Mouse (Mus musculus) small intestine, adult 2 months (tissue): ENCODE data around the gene Cox6b2. TPM values are rescaled to one million over a fixed set of nuclear protein-coding genes. Genes with fewer than 3 reads are reported as not detected.
A peak's percentile ranks its signal among the peaks of the same experiment; 100 is the strongest.

Experiments
- H3K27ac ChIP-seq: fragments of 200-500 bp; 2 replicates; pipeline ENCODE4 v1.5.1; 2012; ENCODE audit warnings: low read depth, low read length, control low read depth, inconsistent platforms; ENCODE audit not compliant: insufficient read depth
- H3K27me3 ChIP-seq: fragments of 200-500 bp; 2 replicates; pipeline ENCODE4 v1.6.1; 2012; ENCODE audit warnings: mild to moderate bottlenecking, moderate library complexity, low read length, inconsistent platforms; ENCODE audit not compliant: control insufficient read depth, insufficient read depth
- H3K36me3 ChIP-seq: fragments of 200-500 bp; 2 replicates; pipeline ENCODE4 v1.6.1; 2012; ENCODE audit warnings: mild to moderate bottlenecking, low read length, control low read depth, inconsistent platforms; ENCODE audit not compliant: control insufficient read depth, insufficient read depth
- H3K4me1 ChIP-seq: fragments of 200-500 bp; 2 replicates; pipeline ENCODE4 v1.6.1; 2012; ENCODE audit warnings: low read length, inconsistent platforms, mixed read lengths; ENCODE audit not compliant: control insufficient read depth, insufficient read depth, insufficient read length
- H3K4me3 ChIP-seq: fragments of 200-500 bp; 2 replicates; pipeline ENCODE4 v1.5.1; 2012; ENCODE audit warnings: low read depth, mild to moderate bottlenecking, control low read depth, inconsistent platforms, low read length, moderate library complexity
- CTCF ChIP-seq: fragments of 200-500 bp; IDR thresholded peaks from 2 replicates; pipeline ENCODE4 v1.5.1; 2012; ENCODE audit warnings: low read depth, mild to moderate bottlenecking, control low read depth, inconsistent platforms, low read length, moderate library complexity, mixed read lengths; ENCODE audit not compliant: insufficient replicate concordance, insufficient read length; ENCODE audit errors: extremely low read depth
- POLR2A ChIP-seq: fragments of 200-500 bp; IDR thresholded peaks from 2 replicates; pipeline ENCODE4 v1.6.1; 2012; ENCODE audit warnings: low read depth, mild to moderate bottlenecking, control low read depth, inconsistent platforms, low read length, moderate library complexity
- WGBS: fragments of 180-500 bp; shearing (Covaris S2); methylation state at CpG from one replicate; pipeline ENCODE4 v1.1.7; 2018; 5-methylcytosine and 5-hydroxymethylcytosine counted together
- polyA plus RNA-seq: library from polyadenylated mRNA; depleted of rRNA; stranded (reverse); fragments of >200 nt; gene quantifications from 2 replicates; pipeline ENCODE4 v1.2.3, GENCODE M21; 2012

Gene Cox6b2
- polyA plus RNA-seq, 1 experiment: 45.8 TPM

GRCm38 (mm10) chr7:4777851-4778637 is 25.1 kb upstream of the Cox6b2 start:
- H3K27me3 ChIP-seq: peaks cover 35% of the 10 kb centered on the region
- H3K4me3 ChIP-seq: no peak overlapping the region
- WGBS: 21% methylated on average over 19 of the region's 20 CpGs
- H3K27ac ChIP-seq: no peak overlapping the region
- TF ChIP-seq POLR2A: no peak
- no peak for TF ChIP-seq CTCF
- H3K4me1 ChIP-seq: no peaks in the 10 kb centered on the region; the same call in none of the 2 replicates
- H3K36me3 ChIP-seq: no peaks in the 10 kb centered on the region

- H3K4me3 ChIP-seq: peak overlapping the region; percentile 63
- TF ChIP-seq CTCF: no peak
- WGBS: 2% methylated on average over 55 of the region's 56 CpGs
These were observed 24.3 kb upstream of the Cox6b2 start for GRCm38 (mm10) chr7:4776861-4777830.

GRCm38 (mm10) chr7:4776131-4776530 is 23.2 kb upstream of the Cox6b2 start:
- TF ChIP-seq POLR2A: no peak
- TF ChIP-seq CTCF: no peak
- Histone ChIP-seq H3K4me1 (no peaks in the 10 kb centered on the region; the same call in none of the 2 replicates), H3K4me3 (no peak overlapping the region), H3K27ac (no peak overlapping the region), H3K27me3 (peaks cover 32% of the 10 kb centered on the region), H3K36me3 (no peaks in the 10 kb centered on the region)
- WGBS: 52% methylated on average over 10 of the region's 10 CpGs

More at GRCm38 (mm10) chr7:4776861-4777830, 24.3 kb upstream of the Cox6b2 start:
- Histone ChIP-seq H3K36me3 (no peaks in the 10 kb centered on the region), H3K4me1 (no peaks in the 10 kb centered on the region; the same call in none of the 2 replicates), H3K27ac (no peak overlapping the region), H3K27me3 (peaks cover 35% of the 10 kb centered on the region)

GRCm38 (mm10) chr7:4771202-4771601 is 18.3 kb upstream of the Cox6b2 start, which contains the start of gene Fam71e2:
Gene Fam71e2, minus strand, starts transcription at chr7:4771302.
- H3K36me3 ChIP-seq: no peaks in the 10 kb centered on the region
- H3K4me3 ChIP-seq: no peak within 1 kb of the TSS
- TF ChIP-seq CTCF: no peak
- no peak for TF ChIP-seq POLR2A
- H3K27me3 ChIP-seq: peaks cover 8% of the 10 kb centered on the region
- no peak within 1 kb of the TSS for H3K27ac ChIP-seq
- 71% methylated on average over 5 of the region's 5 CpGs for WGBS
- H3K4me1 ChIP-seq: no peaks in the 10 kb centered on the region

- peaks cover 6% of the 10 kb centered on the region; the same call in 1 of the 2 replicates for H3K4me1 ChIP-seq
- no peak overlapping the region for H3K4me3 ChIP-seq
- TF ChIP-seq CTCF (no peak), POLR2A (no peak)
- H3K27me3 ChIP-seq: no peaks in the 10 kb centered on the region
- H3K36me3 ChIP-seq: no peaks in the 10 kb centered on the region
- peak overlapping the region; percentile 69 for H3K27ac ChIP-seq
- 12% methylated on average over 4 of the region's 4 CpGs for WGBS
These were observed 12.2 kb upstream of the Cox6b2 start for GRCm38 (mm10) chr7:4764946-4765710.

GRCm38 (mm10) chr7:4759670-4760069 is 6.8 kb upstream of the Cox6b2 start:
- H3K4me1 ChIP-seq: peaks cover 2% of the 10 kb centered on the region; the same call in 1 of the 2 replicates
- H3K36me3 ChIP-seq: no peaks in the 10 kb centered on the region
- 37% methylated on average over 1 of the region's 1 CpGs for WGBS
- no peaks in the 10 kb centered on the region for H3K27me3 ChIP-seq
- TF ChIP-seq CTCF: no peak
- no peak for TF ChIP-seq POLR2A
- H3K27ac ChIP-seq: no peak overlapping the region
- no peak overlapping the region for H3K4me3 ChIP-seq
